Mouse (Mus musculus): ENCODE measurements around the gene Smarca5. TPM values are rescaled to one million over a fixed set of nuclear protein-coding genes. Genes with fewer than 3 reads are reported as not detected.

Smarca5 gene
- polyA plus RNA-seq, 1 experiment: 17.4 TPM

GRCm38 (mm10) chr8:80714461-80714860 lies 24.8 kb downstream of the Smarca5 start:
- Histone ChIP-seq H3K27me3 (ENCODE audit: control insufficient read depth, insufficient read depth, insufficient read length) (no peaks in the 10 kb centered on the region), H3ac (ENCODE audit: control insufficient read depth, insufficient read length, low read depth) (no peak overlapping the region), H3K36me3 (ENCODE audit: control insufficient read depth, insufficient read depth) (peaks cover 92% of the 10 kb centered on the region), H3K4me3 (ENCODE audit: insufficient read depth, poor library complexity, severe bottlenecking) (no peak overlapping the region), H3K79me3 (ENCODE audit: low read depth) (no peaks in the 10 kb centered on the region), H3K79me2 (ENCODE audit: control insufficient read depth, insufficient read depth) (no peaks in the 10 kb centered on the region)
- TF ChIP-seq MAX (IDR thresholded peaks at IDR 0.05): no peak
- no peak for TF ChIP-seq CTCF (IDR thresholded peaks at IDR 0.05; ENCODE audit: control insufficient read depth, insufficient read depth, insufficient read length)
- TF ChIP-seq FOSL1 (IDR thresholded peaks at IDR 0.05; ENCODE audit: insufficient read depth, low read length, poor library complexity, severe bottlenecking): no peak
- TF ChIP-seq USF1 (IDR thresholded peaks at IDR 0.05; ENCODE audit: low read depth): no peak
- no peak for TF ChIP-seq MYOG (IDR thresholded peaks at IDR 0.05; ENCODE audit: control insufficient read depth, extremely low read depth, insufficient read length)
- no peak for TF ChIP-seq MYOD1 (IDR thresholded peaks at IDR 0.05; ENCODE audit: control insufficient read depth, insufficient read length, low read depth)
- TF ChIP-seq CEBPB (IDR thresholded peaks at IDR 0.05; ENCODE audit: low read depth): no peak

- TF ChIP-seq CTCF (IDR thresholded peaks at IDR 0.05; ENCODE audit: control insufficient read depth, insufficient read depth, insufficient read length) (no peak), MYOG (IDR thresholded peaks at IDR 0.05; ENCODE audit: control insufficient read depth, extremely low read depth, insufficient read length) (no peak), MYOD1 (IDR thresholded peaks at IDR 0.05; ENCODE audit: control insufficient read depth, insufficient read length, low read depth) (no peak), CEBPB (IDR thresholded peaks at IDR 0.05; ENCODE audit: low read depth) (no peak), USF1 (IDR thresholded peaks at IDR 0.05; ENCODE audit: low read depth) (no peak), FOSL1 (IDR thresholded peaks at IDR 0.05; ENCODE audit: insufficient read depth, low read length, poor library complexity, severe bottlenecking) (no peak), MAX (IDR thresholded peaks at IDR 0.05) (no peak)
- Histone ChIP-seq H3ac (ENCODE audit: control insufficient read depth, insufficient read length, low read depth) (no peak overlapping the region), H3K27me3 (ENCODE audit: control insufficient read depth, insufficient read depth, insufficient read length) (no peaks in the 10 kb centered on the region), H3K79me2 (ENCODE audit: control insufficient read depth, insufficient read depth) (no peaks in the 10 kb centered on the region), H3K36me3 (ENCODE audit: control insufficient read depth, insufficient read depth) (peaks cover 92% of the 10 kb centered on the region), H3K79me3 (ENCODE audit: low read depth) (peaks cover 1% of the 10 kb centered on the region), H3K4me3 (ENCODE audit: insufficient read depth, poor library complexity, severe bottlenecking) (no peak overlapping the region)
These were observed 28.5 kb downstream of the Smarca5 start for GRCm38 (mm10) chr8:80710670-80711400.

DNA sequence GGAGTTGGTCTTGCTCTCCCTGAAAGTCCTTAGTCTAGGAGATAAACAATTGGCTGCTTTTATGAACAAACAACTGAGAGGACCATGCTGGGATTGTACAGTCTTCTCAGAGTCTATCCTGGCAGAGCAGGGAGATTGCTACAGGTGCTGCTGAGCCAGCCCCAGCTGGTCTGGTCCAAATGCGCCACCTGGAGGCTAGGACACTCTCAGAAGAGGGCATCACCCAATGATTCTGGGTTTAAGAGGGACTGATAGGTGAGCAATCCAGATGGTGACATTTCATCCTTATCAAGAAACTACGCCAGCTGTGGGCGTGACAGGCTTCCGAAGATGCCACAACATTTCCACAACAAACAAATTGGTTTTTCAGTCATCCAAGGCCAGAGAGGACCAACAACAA lies 51.2 kb downstream of the Smarca5 start:
- H3K79me3 ChIP-seq (ENCODE audit: low read depth): no peaks in the 10 kb centered on the region
- H3ac ChIP-seq (ENCODE audit: control insufficient read depth, insufficient read length, low read depth): no peak overlapping the region
- H3K36me3 ChIP-seq (ENCODE audit: control insufficient read depth, insufficient read depth): no peaks in the 10 kb centered on the region
- TF ChIP-seq CTCF (IDR thresholded peaks at IDR 0.05; ENCODE audit: control insufficient read depth, insufficient read depth, insufficient read length): peak; percentile 36
- no peak for TF ChIP-seq USF1 (IDR thresholded peaks at IDR 0.05; ENCODE audit: low read depth)
- no peak for TF ChIP-seq MYOD1 (IDR thresholded peaks at IDR 0.05; ENCODE audit: control insufficient read depth, insufficient read length, low read depth)
- TF ChIP-seq FOSL1 (IDR thresholded peaks at IDR 0.05; ENCODE audit: insufficient read depth, low read length, poor library complexity, severe bottlenecking): no peak
- no peak for TF ChIP-seq MAX (IDR thresholded peaks at IDR 0.05)
- TF ChIP-seq MYOG (IDR thresholded peaks at IDR 0.05; ENCODE audit: control insufficient read depth, extremely low read depth, insufficient read length): no peak
- no peaks in the 10 kb centered on the region for H3K27me3 ChIP-seq (ENCODE audit: control insufficient read depth, insufficient read depth, insufficient read length)
- H3K4me3 ChIP-seq (ENCODE audit: insufficient read depth, poor library complexity, severe bottlenecking): no peak overlapping the region
- no peaks in the 10 kb centered on the region for H3K79me2 ChIP-seq (ENCODE audit: control insufficient read depth, insufficient read depth)

DNA sequence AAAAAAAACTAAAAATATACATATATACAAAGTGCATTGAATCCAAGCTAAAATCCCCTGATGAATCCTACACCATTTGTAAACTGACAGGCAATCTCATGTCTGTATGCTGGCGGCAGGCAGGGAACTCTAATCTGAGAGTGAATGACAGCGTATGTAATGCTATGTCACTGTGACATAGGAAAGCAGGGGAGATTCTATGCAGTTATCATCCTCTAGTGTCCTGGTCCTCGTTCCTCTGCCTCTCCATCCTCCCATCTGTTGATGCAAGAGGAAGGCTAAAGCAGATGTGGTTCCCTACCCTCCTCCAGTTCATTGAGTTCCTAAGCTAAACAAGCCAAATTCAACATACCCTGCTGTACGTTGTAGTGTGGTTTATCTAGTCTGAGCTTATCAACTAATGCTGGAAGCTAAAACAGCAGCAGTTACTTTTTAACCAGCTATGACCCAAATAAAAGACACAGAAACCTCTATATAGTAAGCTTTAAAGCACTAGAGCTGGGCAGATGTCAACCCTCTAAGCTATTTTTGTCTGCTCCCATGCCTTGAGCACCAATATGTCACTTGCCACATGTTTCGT lies 55.5 kb downstream of the Smarca5 start:
- Histone ChIP-seq H3ac (ENCODE audit: control insufficient read depth, insufficient read length, low read depth) (no peak overlapping the region), H3K79me2 (ENCODE audit: control insufficient read depth, insufficient read depth) (no peaks in the 10 kb centered on the region), H3K4me3 (ENCODE audit: insufficient read depth, poor library complexity, severe bottlenecking) (no peak overlapping the region), H3K36me3 (ENCODE audit: control insufficient read depth, insufficient read depth) (no peaks in the 10 kb centered on the region), H3K27me3 (ENCODE audit: control insufficient read depth, insufficient read depth, insufficient read length) (no peaks in the 10 kb centered on the region), H3K79me3 (ENCODE audit: low read depth) (no peaks in the 10 kb centered on the region)
- no peak for TF ChIP-seq MYOD1 (IDR thresholded peaks at IDR 0.05; ENCODE audit: control insufficient read depth, insufficient read length, low read depth)
- no peak for TF ChIP-seq FOSL1 (IDR thresholded peaks at IDR 0.05; ENCODE audit: insufficient read depth, low read length, poor library complexity, severe bottlenecking)
- no peak for TF ChIP-seq CTCF (IDR thresholded peaks at IDR 0.05; ENCODE audit: control insufficient read depth, insufficient read depth, insufficient read length)
- no peak for TF ChIP-seq USF1 (IDR thresholded peaks at IDR 0.05; ENCODE audit: low read depth)
- TF ChIP-seq MAX (IDR thresholded peaks at IDR 0.05): no peak
- TF ChIP-seq CEBPB (IDR thresholded peaks at IDR 0.05; ENCODE audit: low read depth): no peak
- no peak for TF ChIP-seq MYOG (IDR thresholded peaks at IDR 0.05; ENCODE audit: control insufficient read depth, extremely low read depth, insufficient read length)

GRCm38 (mm10) chr8:80682594-80682993 lies 56.7 kb downstream of the Smarca5 start:
- H3K79me3 ChIP-seq (ENCODE audit: low read depth): no peaks in the 10 kb centered on the region
- H3K27me3 ChIP-seq (ENCODE audit: control insufficient read depth, insufficient read depth, insufficient read length): no peaks in the 10 kb centered on the region
- H3ac ChIP-seq (ENCODE audit: control insufficient read depth, insufficient read length, low read depth): no peak overlapping the region
- TF ChIP-seq FOSL1 (IDR thresholded peaks at IDR 0.05; ENCODE audit: insufficient read depth, low read length, poor library complexity, severe bottlenecking) (no peak), MAX (IDR thresholded peaks at IDR 0.05) (no peak), CTCF (IDR thresholded peaks at IDR 0.05; ENCODE audit: control insufficient read depth, insufficient read depth, insufficient read length) (no peak), MYOG (IDR thresholded peaks at IDR 0.05; ENCODE audit: control insufficient read depth, extremely low read depth, insufficient read length) (no peak), USF1 (IDR thresholded peaks at IDR 0.05; ENCODE audit: low read depth) (no peak), MYOD1 (IDR thresholded peaks at IDR 0.05; ENCODE audit: control insufficient read depth, insufficient read length, low read depth) (no peak), CEBPB (IDR thresholded peaks at IDR 0.05; ENCODE audit: low read depth) (no peak)
- H3K36me3 ChIP-seq (ENCODE audit: control insufficient read depth, insufficient read depth): no peaks in the 10 kb centered on the region
- no peaks in the 10 kb centered on the region for H3K79me2 ChIP-seq (ENCODE audit: control insufficient read depth, insufficient read depth)
- H3K4me3 ChIP-seq (ENCODE audit: insufficient read depth, poor library complexity, severe bottlenecking): no peak overlapping the region
